Mouse (Mus musculus): ENCODE data around the gene Kap. TPM values are rescaled to one million over a fixed set of nuclear protein-coding genes. Genes with fewer than 3 reads are reported as not detected.
"Not testable (repeated sequence)": the region's sequence is repeated elsewhere in the genome, so short reads cannot be mapped to it uniquely, and the experiment has no call there.

The Kap gene
- not detected in 2 replicates for polyA plus RNA-seq (2015; fragmentation: Nextera tagmentation; extraction: Ambion mirVana)

GRCm38 (mm10) chr6:133853526-133853925 lies at the start of gene Kap:
Kap (minus strand) TSS chr6:133853762.
- H3K27me3 ChIP-seq, result no peaks in the 10 kb centered on the region
- 50% methylated on average over 1 of the region's 1 CpGs for WGBS (ENCODE audit: insufficient replicate concordance)
- no peak within 1 kb of the TSS for H3K4me2 ChIP-seq
- ATAC-seq (ENCODE audit: insufficient read depth), result no peak
- no peaks in the 10 kb centered on the region for H3K36me3 ChIP-seq (replicated peaks)
- H3K4me3 ChIP-seq (replicated peaks), result no peak within 1 kb of the TSS
- H3K27ac ChIP-seq (replicated peaks), result no peak within 1 kb of the TSS
- no peak within 1 kb of the TSS for H3K9ac ChIP-seq
- no peaks in the 10 kb centered on the region for H3K9me3 ChIP-seq (replicated peaks)
- H3K4me1 ChIP-seq (replicated peaks), result no peaks in the 10 kb centered on the region

- Histone ChIP-seq H3K9me3 (replicated peaks) (no peaks in the 10 kb centered on the region), H3K36me3 (replicated peaks) (no peaks in the 10 kb centered on the region), H3K9ac (no peak overlapping the region), H3K27ac (replicated peaks) (no peak overlapping the region), H3K27me3 (no peaks in the 10 kb centered on the region), H3K4me3 (replicated peaks) (no peak overlapping the region), H3K4me2 (no peak overlapping the region), H3K4me1 (replicated peaks) (no peaks in the 10 kb centered on the region)
- ATAC-seq (ENCODE audit: insufficient read depth), result no peak
- WGBS (ENCODE audit: insufficient replicate concordance), result 65% methylated on average over 5 of the region's 5 CpGs
Observed at GRCm38 (mm10) chr6:133885871-133886415, 32.4 kb upstream of the Kap start.

GRCm38 (mm10) chr6:133883446-133883985 lies 30.0 kb upstream of the Kap start:
- H3K36me3 ChIP-seq (replicated peaks), result no peaks in the 10 kb centered on the region
- no peaks in the 10 kb centered on the region for H3K4me1 ChIP-seq (replicated peaks)
- ATAC-seq (ENCODE audit: insufficient read depth), result no peak
- no peak overlapping the region for H3K4me2 ChIP-seq
- no peak overlapping the region for H3K4me3 ChIP-seq (replicated peaks)
- no peaks in the 10 kb centered on the region for H3K9me3 ChIP-seq (replicated peaks)
- no peaks in the 10 kb centered on the region for H3K27me3 ChIP-seq
- no peak overlapping the region for H3K27ac ChIP-seq (replicated peaks)
- H3K9ac ChIP-seq, result no peak overlapping the region
- WGBS (ENCODE audit: insufficient replicate concordance), result 49% methylated on average over 5 of the region's 5 CpGs

- no peak overlapping the region for H3K9ac ChIP-seq
- H3K36me3 ChIP-seq (replicated peaks), result no peaks in the 10 kb centered on the region
- WGBS (ENCODE audit: insufficient replicate concordance), result 21% methylated on average over 12 of the region's 12 CpGs
- no peak overlapping the region for H3K4me3 ChIP-seq (replicated peaks)
- ATAC-seq (ENCODE audit: insufficient read depth), result no peak
- no peak overlapping the region for H3K27ac ChIP-seq (replicated peaks)
- no peak overlapping the region for H3K4me2 ChIP-seq
- H3K9me3 ChIP-seq (replicated peaks), result no peaks in the 10 kb centered on the region
- H3K27me3 ChIP-seq, result no peaks in the 10 kb centered on the region
- H3K4me1 ChIP-seq (replicated peaks), result no peaks in the 10 kb centered on the region
Observed at GRCm38 (mm10) chr6:133875906-133876462, 22.4 kb upstream of the Kap start.

- no peaks in the 10 kb centered on the region for H3K4me1 ChIP-seq (replicated peaks)
- H3K27ac ChIP-seq (replicated peaks), result no peak overlapping the region
- H3K36me3 ChIP-seq (replicated peaks), result no peaks in the 10 kb centered on the region
- no peak overlapping the region for H3K9ac ChIP-seq
- H3K9me3 ChIP-seq (replicated peaks), result no peaks in the 10 kb centered on the region
- ATAC-seq (ENCODE audit: insufficient read depth), result no peak
- H3K4me3 ChIP-seq (replicated peaks), result no peak overlapping the region
- H3K4me2 ChIP-seq, result no peak overlapping the region
- H3K27me3 ChIP-seq, result no peaks in the 10 kb centered on the region
- WGBS (ENCODE audit: insufficient replicate concordance), result 58% methylated on average over 2 of the region's 2 CpGs
Observed at GRCm38 (mm10) chr6:133872667-133873066, 19.1 kb upstream of the Kap start.

GRCm38 (mm10) chr6:133871131-133871530 lies 17.6 kb upstream of the Kap start:
- H3K4me3 ChIP-seq (replicated peaks), result no peak overlapping the region
- H3K4me1 ChIP-seq (replicated peaks), result no peaks in the 10 kb centered on the region
- H3K4me2 ChIP-seq, result no peak overlapping the region
- no peaks in the 10 kb centered on the region for H3K9me3 ChIP-seq (replicated peaks)
- H3K9ac ChIP-seq, result no peak overlapping the region
- H3K36me3 ChIP-seq (replicated peaks), result no peaks in the 10 kb centered on the region
- 35% methylated on average over 1 of the region's 1 CpGs for whole genome bisulfite sequencing (ENCODE audit: insufficient replicate concordance)
- H3K27me3 ChIP-seq, result no peaks in the 10 kb centered on the region
- ATAC-seq (ENCODE audit: insufficient read depth), result no peak
- no peak overlapping the region for H3K27ac ChIP-seq (replicated peaks)

GRCm38 (mm10) chr6:133868381-133868780 lies 14.8 kb upstream of the Kap start:
- no peak overlapping the region for H3K9ac ChIP-seq
- no peaks in the 10 kb centered on the region for H3K36me3 ChIP-seq (replicated peaks)
- H3K27ac ChIP-seq (replicated peaks), result no peak overlapping the region
- H3K4me2 ChIP-seq, result no peak overlapping the region
- no peak for ATAC-seq (ENCODE audit: insufficient read depth)
- H3K4me1 ChIP-seq (replicated peaks), result no peaks in the 10 kb centered on the region
- no peaks in the 10 kb centered on the region for H3K27me3 ChIP-seq
- no peaks in the 10 kb centered on the region for H3K9me3 ChIP-seq (replicated peaks)
- WGBS (ENCODE audit: insufficient replicate concordance), result 44% methylated on average over 1 of the region's 1 CpGs
- H3K4me3 ChIP-seq (replicated peaks), result no peak overlapping the region

- Histone ChIP-seq H3K9ac (no peak overlapping the region), H3K4me2 (no peak overlapping the region), H3K4me3 (replicated peaks) (no peak overlapping the region), H3K9me3 (replicated peaks) (no peaks in the 10 kb centered on the region), H3K27me3 (no peaks in the 10 kb centered on the region), H3K4me1 (replicated peaks) (no peaks in the 10 kb centered on the region), H3K36me3 (replicated peaks) (no peaks in the 10 kb centered on the region), H3K27ac (replicated peaks) (no peak overlapping the region)
- 60% methylated on average over 2 of the region's 2 CpGs for WGBS (ENCODE audit: insufficient replicate concordance)
- ATAC-seq (ENCODE audit: insufficient read depth), result no peak
Observed at GRCm38 (mm10) chr6:133855871-133856270, 2.3 kb upstream of the Kap start.

- no peak overlapping the region for H3K4me3 ChIP-seq (replicated peaks)
- H3K36me3 ChIP-seq (replicated peaks), result no peaks in the 10 kb centered on the region
- no peaks in the 10 kb centered on the region for H3K9me3 ChIP-seq (replicated peaks)
- no peak for ATAC-seq (ENCODE audit: insufficient read depth)
- 33% methylated on average over 2 of the region's 2 CpGs for WGBS (ENCODE audit: insufficient replicate concordance)
- H3K4me2 ChIP-seq, result no peak overlapping the region
- H3K9ac ChIP-seq, result no peak overlapping the region
- H3K27ac ChIP-seq (replicated peaks), result no peak overlapping the region
- no peaks in the 10 kb centered on the region for H3K27me3 ChIP-seq
- H3K4me1 ChIP-seq (replicated peaks), result no peaks in the 10 kb centered on the region
Observed at GRCm38 (mm10) chr6:133849359-133849758, 4.2 kb downstream of the Kap start.

- H3K9me3 ChIP-seq (replicated peaks); ATAC-seq (ENCODE audit: insufficient read depth); H3K9ac ChIP-seq; H3K36me3 ChIP-seq (replicated peaks); H3K4me2 ChIP-seq; H3K4me3 ChIP-seq (replicated peaks); H3K4me1 ChIP-seq (replicated peaks); H3K27ac ChIP-seq (replicated peaks); H3K27me3 ChIP-seq: not testable (repeated sequence)
- 61% methylated on average over 6 of the region's 6 CpGs for WGBS (ENCODE audit: insufficient replicate concordance)
Observed at GRCm38 (mm10) chr6:133848861-133849260, 4.7 kb downstream of the Kap start.

GRCm38 (mm10) chr6:133838296-133838995 lies 15.1 kb downstream of the Kap start:
- H3K27ac ChIP-seq (replicated peaks); H3K4me3 ChIP-seq (replicated peaks); H3K9ac ChIP-seq; H3K27me3 ChIP-seq; H3K36me3 ChIP-seq (replicated peaks); H3K9me3 ChIP-seq (replicated peaks); H3K4me2 ChIP-seq; ATAC-seq (ENCODE audit: insufficient read depth); H3K4me1 ChIP-seq (replicated peaks): not testable (repeated sequence)
- 68% methylated on average over 29 of the region's 29 CpGs for WGBS (ENCODE audit: insufficient replicate concordance)
